Mouse (Mus musculus): ENCODE measurements around the gene 1700007K13Rik.

Gene 1700007K13Rik

GRCm38 (mm10) chr2:28470591-28470990 is 4.5 kb upstream of the 1700007K13Rik start:
- no peak for DNase-seq (ENCODE audit: low spot score in 2 of 2)

- DNase-seq (ENCODE audit: low spot score in 2 of 2): no peak
These were observed 3.3 kb upstream of the 1700007K13Rik start for GRCm38 (mm10) chr2:28469461-28469860.

- no peak for DNase-seq (ENCODE audit: low spot score in 2 of 2)
These were observed 2.5 kb upstream of the 1700007K13Rik start for GRCm38 (mm10) chr2:28468486-28469225.

- DNase-seq (ENCODE audit: low spot score in 2 of 2): peak; percentile 75 to 82
These were observed 1.8 kb upstream of the 1700007K13Rik start, which contains the start of gene Mrps2 for GRCm38 (mm10) chr2:28467860-28468485. Gene Mrps2 (plus strand): TSS chr2:28468066.

- DNase-seq (ENCODE audit: low spot score in 2 of 2): no peak
These were observed 1.2 kb downstream of the 1700007K13Rik start for GRCm38 (mm10) chr2:28464919-28465318.

GRCm38 (mm10) chr2:28463919-28464318 is 2.2 kb downstream of the 1700007K13Rik start:
- peak in 1 of 2 experiments; percentile 54 for DNase-seq (ENCODE audit: low spot score in 2 of 2)

- DNase-seq (ENCODE audit: low spot score in 2 of 2): no peak
These were observed 9.5 kb downstream of the 1700007K13Rik start for GRCm38 (mm10) chr2:28456616-28457015.

- no peak for DNase-seq (ENCODE audit: low spot score in 2 of 2)
These were observed 12.6 kb downstream of the 1700007K13Rik start for GRCm38 (mm10) chr2:28453539-28453938.

GRCm38 (mm10) chr2:28451663-28452062 is 14.5 kb downstream of the 1700007K13Rik start:
- DNase-seq (ENCODE audit: low spot score in 2 of 2): no peak

GRCm38 (mm10) chr2:28447315-28447670 is 18.8 kb downstream of the 1700007K13Rik start:
- no peak for DNase-seq (ENCODE audit: low spot score in 2 of 2)

GRCm38 (mm10) chr2:28446515-28447314 is 19.4 kb downstream of the 1700007K13Rik start, which contains the start of gene Ppp1r26:
Gene Ppp1r26 (plus strand): TSS chr2:28446800.
- DNase-seq (ENCODE audit: low spot score in 2 of 2): peak in 1 of 2 experiments; percentile 45

GRCm38 (mm10) chr2:28446181-28446514 is 20.0 kb downstream of the 1700007K13Rik start:
- no peak for DNase-seq (ENCODE audit: low spot score in 2 of 2)

GRCm38 (mm10) chr2:28445082-28445481 is 21.1 kb downstream of the 1700007K13Rik start:
- DNase-seq (ENCODE audit: low spot score in 2 of 2): no peak

GRCm38 (mm10) chr2:28440842-28441241 is 25.3 kb downstream of the 1700007K13Rik start:
- DNase-seq (ENCODE audit: low spot score in 2 of 2): no peak

GRCm38 (mm10) chr2:28435401-28435800 is 30.7 kb downstream of the 1700007K13Rik start:
- no peak for DNase-seq (ENCODE audit: low spot score in 2 of 2)

- no peak for DNase-seq (ENCODE audit: low spot score in 2 of 2)
These were observed 32.6 kb downstream of the 1700007K13Rik start for GRCm38 (mm10) chr2:28433512-28433911.

- no peak for DNase-seq (ENCODE audit: low spot score in 2 of 2)
These were observed 33.3 kb downstream of the 1700007K13Rik start for GRCm38 (mm10) chr2:28432811-28433210.

- DNase-seq (ENCODE audit: low spot score in 2 of 2): no peak
These were observed 35.3 kb downstream of the 1700007K13Rik start for GRCm38 (mm10) chr2:28430846-28431245.

GRCm38 (mm10) chr2:28427226-28427625 is 38.9 kb downstream of the 1700007K13Rik start:
- DNase-seq (ENCODE audit: low spot score in 2 of 2): no peak

- no peak for DNase-seq (ENCODE audit: low spot score in 2 of 2)
These were observed 43.0 kb downstream of the 1700007K13Rik start for GRCm38 (mm10) chr2:28423167-28423566.

GRCm38 (mm10) chr2:28419898-28420297 is 46.2 kb downstream of the 1700007K13Rik start:
- DNase-seq (ENCODE audit: low spot score in 2 of 2): peak; percentile 76 to 89

- peak; percentile 70 to 81 for DNase-seq (ENCODE audit: low spot score in 2 of 2)
These were observed 48.1 kb downstream of the 1700007K13Rik start for GRCm38 (mm10) chr2:28418034-28418433.
